Mouse (Mus musculus) liver, embryonic 15.5 days (tissue): ENCODE data around the gene Slc36a4. TPM values are rescaled to one million over a fixed set of nuclear protein-coding genes. Genes with fewer than 3 reads are reported as not detected.

Experiments used
- ATAC-seq: fragments of 200-750 bp; cut with Nextera tagmentation; 2 replicates; pipeline ENCODE4 v1.8.0; 2017; ENCODE audit warnings: moderate number of reproducible peaks, mild to moderate bottlenecking, moderate library complexity; ENCODE audit not compliant: insufficient read depth
- H3K27ac ChIP-seq: fragments of 300-500 bp; sonication (generic); replicated peaks from 2 replicates; pipeline ENCODE4 v1.5.1; 2015; ENCODE audit warnings: mild to moderate bottlenecking, inconsistent platforms
- H3K27me3 ChIP-seq: fragments of 300-500 bp; sonication (generic); 2 replicates; pipeline ENCODE4 v1.6.1; 2015; ENCODE audit warnings: mild to moderate bottlenecking, inconsistent platforms
- H3K36me3 ChIP-seq: fragments of 300-500 bp; sonication (generic); replicated peaks from 2 replicates; pipeline ENCODE4 v1.6.1; 2015; ENCODE audit warnings: moderate library complexity, mild to moderate bottlenecking, inconsistent platforms
- H3K4me1 ChIP-seq: fragments of 300-500 bp; sonication (generic); replicated peaks from 2 replicates; pipeline ENCODE4 v1.6.1; 2015; ENCODE audit warnings: inconsistent platforms
- H3K4me2 ChIP-seq: fragments of 300-500 bp; sonication (generic); 2 replicates; pipeline ENCODE4 v1.6.1; 2015; ENCODE audit warnings: moderate library complexity, mild to moderate bottlenecking, inconsistent platforms
- H3K4me3 ChIP-seq: fragments of 300-500 bp; sonication (generic); replicated peaks from 2 replicates; pipeline ENCODE4 v1.5.1; 2015; ENCODE audit warnings: mild to moderate bottlenecking, inconsistent platforms
- H3K9ac ChIP-seq: fragments of 300-500 bp; sonication (generic); 2 replicates; pipeline ENCODE4 v1.6.1; 2015; ENCODE audit warnings: moderate library complexity, mild to moderate bottlenecking, inconsistent platforms
- H3K9me3 ChIP-seq: fragments of 300-500 bp; sonication (generic); replicated peaks from 2 replicates; pipeline ENCODE4 v1.6.1; 2016; ENCODE audit warnings: inconsistent platforms
- WGBS: fragments of 180-500 bp; shearing (Covaris S2); methylation state at CpG from one replicate; pipeline ENCODE4 v1.1.7; 2015; ENCODE audit warnings: mixed read lengths; ENCODE audit not compliant: insufficient replicate concordance; 5-methylcytosine and 5-hydroxymethylcytosine counted together
- polyA plus RNA-seq: library from polyadenylated mRNA; unstranded; fragments of >200 nt; fragmentation: Nextera tagmentation; extraction: Ambion mirVana; gene quantifications from 2 replicates; pipeline ENCODE4 v1.2.1, GENCODE M21; 2015

Slc36a4 gene
- polyA plus RNA-seq: 1.5 and 1.6 TPM in 2 replicates

DNA sequence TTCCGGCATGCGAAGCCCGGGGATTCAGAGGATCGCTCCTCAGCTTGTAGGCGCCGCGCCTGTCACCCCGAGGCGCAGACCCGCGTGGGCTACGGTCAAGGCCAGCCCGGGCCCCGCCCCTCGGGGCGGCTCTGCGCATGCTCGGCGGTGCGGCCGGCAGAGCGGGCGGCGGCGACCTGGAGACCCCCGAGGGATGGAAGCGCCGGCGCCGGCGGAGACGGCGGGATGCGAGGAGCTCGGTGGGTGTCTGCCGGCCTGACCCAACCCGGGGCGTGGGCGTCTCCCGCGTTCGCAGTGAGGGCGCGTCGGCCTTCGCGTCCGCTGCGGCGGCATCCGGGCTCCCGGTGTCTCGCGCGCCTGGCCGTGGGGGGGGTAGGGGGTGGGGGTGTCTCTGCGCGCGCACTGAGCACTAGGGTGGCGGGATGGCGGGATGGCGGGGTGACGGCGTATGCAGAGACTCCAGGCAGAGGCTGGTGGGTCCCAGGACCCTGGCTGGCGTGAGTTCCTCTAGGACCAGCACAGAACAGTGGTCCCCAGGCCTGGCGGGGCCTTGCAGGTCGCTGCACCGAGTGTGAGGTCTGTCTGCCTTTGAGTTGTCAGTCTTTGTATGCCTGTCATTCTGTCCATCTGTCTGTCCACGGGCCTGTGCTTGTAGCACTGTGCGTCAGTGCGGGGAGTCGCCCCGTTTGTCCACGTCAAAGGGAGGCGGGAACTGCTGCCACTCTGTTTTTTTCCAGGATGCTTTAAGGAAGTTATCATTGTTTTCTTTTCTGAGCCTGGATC is at the start of gene Slc36a4:
Gene Slc36a4 (plus strand): TSS at position 140 of the 783 bp plus-strand sequence.
- Histone ChIP-seq H3K4me3 (peak within 1 kb of the TSS; percentile 62), H3K9me3 (no peaks in the 10 kb centered on the region), H3K27ac (0 out of 2 replicates have a peak within 1 kb of the TSS, but pooled peaks have one; percentile 33), H3K4me2 (peak within 1 kb of the TSS; percentile 77), H3K27me3 (peaks cover 22% of the 10 kb centered on the region), H3K36me3 (no peaks in the 10 kb centered on the region), H3K9ac (peak within 1 kb of the TSS; percentile 44; the same call in 1 of the 2 replicates), H3K4me1 (peaks cover 4% of the 10 kb centered on the region; the same call in 1 of the 2 replicates)
- WGBS: 1% methylated on average over 74 of the region's 75 CpGs
- ATAC-seq: peak; percentile 70

- H3K27ac ChIP-seq: no peak overlapping the region
- H3K27me3 ChIP-seq: no peaks in the 10 kb centered on the region
- no peak overlapping the region for H3K9ac ChIP-seq
- no peaks in the 10 kb centered on the region for H3K36me3 ChIP-seq
- ATAC-seq: no peak
- 66% methylated on average over 7 of the region's 7 CpGs for WGBS
- H3K4me1 ChIP-seq: no peaks in the 10 kb centered on the region
- H3K4me3 ChIP-seq: no peak overlapping the region
- no peaks in the 10 kb centered on the region for H3K9me3 ChIP-seq
- no peak overlapping the region for H3K4me2 ChIP-seq
These were observed 44.9 kb upstream of the Slc36a4 start for GRCm38 (mm10) chr9:15664606-15665005.

- Histone ChIP-seq H3K27me3 (no peaks in the 10 kb centered on the region), H3K4me1 (no peaks in the 10 kb centered on the region), H3K4me2 (no peak overlapping the region), H3K27ac (no peak overlapping the region), H3K4me3 (no peak overlapping the region), H3K9me3 (no peaks in the 10 kb centered on the region), H3K9ac (no peak overlapping the region), H3K36me3 (no peaks in the 10 kb centered on the region)
- 34% methylated on average over 3 of the region's 3 CpGs for WGBS
- ATAC-seq: no peak
These were observed 40.1 kb upstream of the Slc36a4 start for GRCm38 (mm10) chr9:15669452-15669851.

- no peak overlapping the region for H3K4me2 ChIP-seq
- no peaks in the 10 kb centered on the region for H3K36me3 ChIP-seq
- no peak overlapping the region for H3K9ac ChIP-seq
- H3K4me1 ChIP-seq: no peaks in the 10 kb centered on the region
- no peaks in the 10 kb centered on the region for H3K27me3 ChIP-seq
- no peak overlapping the region for H3K4me3 ChIP-seq
- ATAC-seq: no peak
- 50% methylated on average over 5 of the region's 5 CpGs for WGBS
- H3K27ac ChIP-seq: no peak overlapping the region
- no peaks in the 10 kb centered on the region for H3K9me3 ChIP-seq
These were observed 39.5 kb upstream of the Slc36a4 start for GRCm38 (mm10) chr9:15670002-15670527.

- Histone ChIP-seq H3K4me3 (no peak overlapping the region), H3K27ac (no peak overlapping the region), H3K27me3 (no peaks in the 10 kb centered on the region), H3K36me3 (no peaks in the 10 kb centered on the region), H3K4me2 (no peak overlapping the region), H3K4me1 (no peaks in the 10 kb centered on the region), H3K9ac (no peak overlapping the region), H3K9me3 (no peaks in the 10 kb centered on the region)
- WGBS: 9% methylated on average over 1 of the region's 1 CpGs
- ATAC-seq: no peak
These were observed 37.3 kb upstream of the Slc36a4 start for GRCm38 (mm10) chr9:15672251-15672650.

DNA sequence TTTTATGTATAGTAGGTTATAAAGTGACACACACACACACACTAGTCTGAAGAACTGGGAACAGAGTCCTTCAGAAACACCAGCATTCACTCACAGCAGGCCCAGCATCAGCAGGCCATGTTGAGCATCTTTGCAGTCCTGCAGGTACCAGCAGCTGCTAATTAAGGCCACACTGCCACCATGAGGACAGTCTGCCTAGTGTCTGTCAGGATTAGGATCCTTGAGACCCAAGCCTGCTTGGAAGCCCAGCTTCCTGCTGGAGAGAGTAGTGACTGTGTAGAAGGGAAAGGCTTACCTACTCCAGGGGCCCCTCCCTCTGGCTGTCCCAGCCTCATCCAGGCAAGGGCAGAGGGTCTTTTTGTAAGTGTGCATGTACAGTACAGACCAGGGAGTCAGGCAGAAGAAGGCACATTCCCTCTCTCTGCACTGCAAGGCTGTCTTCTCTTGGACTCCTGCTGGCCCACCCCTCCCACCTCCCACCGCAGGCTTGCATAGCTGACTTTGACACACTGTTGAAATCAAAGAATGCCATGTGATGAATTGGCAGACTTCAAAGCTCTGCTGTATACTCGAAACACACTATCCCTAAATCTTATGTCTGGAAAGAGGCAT is 27.6 kb upstream of the Slc36a4 start:
- H3K4me2 ChIP-seq: no peak overlapping the region
- no peaks in the 10 kb centered on the region for H3K9me3 ChIP-seq
- no peak overlapping the region for H3K4me3 ChIP-seq
- 33% methylated on average over 2 of the region's 2 CpGs for WGBS
- no peaks in the 10 kb centered on the region for H3K4me1 ChIP-seq
- no peaks in the 10 kb centered on the region for H3K36me3 ChIP-seq
- peak; percentile 28; the same call in 1 of the 2 replicates for ATAC-seq
- H3K27ac ChIP-seq: no peak overlapping the region
- H3K9ac ChIP-seq: no peak overlapping the region
- no peaks in the 10 kb centered on the region for H3K27me3 ChIP-seq

DNA sequence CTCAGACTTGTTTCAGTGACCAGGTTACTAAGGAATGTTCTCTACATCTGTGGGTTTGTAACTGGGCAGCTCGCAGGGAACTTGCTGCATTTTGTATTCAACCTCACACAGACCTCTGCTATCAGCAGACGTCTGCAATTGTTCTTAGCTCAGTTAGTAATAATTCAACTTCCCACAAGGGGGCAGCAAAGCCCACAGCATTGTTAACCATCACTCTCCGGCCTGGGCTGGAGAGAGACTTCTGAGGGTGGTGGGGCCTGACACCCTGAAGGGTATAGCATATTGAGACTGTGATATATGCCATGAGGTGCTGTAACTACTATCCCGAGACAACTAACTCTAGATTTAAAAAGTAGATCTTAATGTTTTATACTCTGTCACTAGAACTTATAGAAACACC is 24.3 kb upstream of the Slc36a4 start:
- Histone ChIP-seq H3K4me1 (no peaks in the 10 kb centered on the region), H3K27me3 (no peaks in the 10 kb centered on the region), H3K4me3 (no peak overlapping the region), H3K9ac (no peak overlapping the region), H3K36me3 (no peaks in the 10 kb centered on the region), H3K4me2 (no peak overlapping the region), H3K27ac (no peak overlapping the region), H3K9me3 (no peaks in the 10 kb centered on the region)
- ATAC-seq: no peak
- WGBS: 10% methylated on average over 4 of the region's 4 CpGs

DNA sequence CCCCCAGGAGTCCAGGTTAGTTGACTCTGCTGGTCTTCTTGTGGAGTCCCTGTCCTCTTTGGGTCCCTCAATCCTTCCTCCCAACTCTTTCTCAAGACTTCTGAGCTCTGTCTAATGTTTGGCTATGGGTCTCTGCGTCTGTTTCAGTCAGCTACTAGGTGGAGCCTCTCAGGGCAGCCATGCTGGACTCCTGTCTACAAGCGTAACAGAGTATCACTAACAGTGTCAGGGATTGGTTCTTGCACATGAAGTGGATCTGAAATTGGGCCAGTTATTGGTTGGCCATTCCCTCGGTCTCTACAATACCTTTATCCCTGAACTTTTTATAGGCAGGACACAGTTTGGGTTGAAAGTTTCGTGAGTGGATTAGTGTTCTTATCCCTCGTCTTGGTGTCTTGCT is 22.2 kb upstream of the Slc36a4 start:
- Histone ChIP-seq H3K9me3 (no peaks in the 10 kb centered on the region), H3K9ac (no peak overlapping the region), H3K4me1 (no peaks in the 10 kb centered on the region), H3K27ac (no peak overlapping the region), H3K4me2 (no peak overlapping the region), H3K36me3 (no peaks in the 10 kb centered on the region), H3K27me3 (no peaks in the 10 kb centered on the region), H3K4me3 (no peak overlapping the region)
- ATAC-seq: no peak
- 56% methylated on average over 5 of the region's 5 CpGs for WGBS

GRCm38 (mm10) chr9:15693847-15694246 is 15.7 kb upstream of the Slc36a4 start:
- H3K27me3 ChIP-seq: no peaks in the 10 kb centered on the region
- no peak overlapping the region for H3K9ac ChIP-seq
- 49% methylated on average over 4 of the region's 4 CpGs for WGBS

DNA sequence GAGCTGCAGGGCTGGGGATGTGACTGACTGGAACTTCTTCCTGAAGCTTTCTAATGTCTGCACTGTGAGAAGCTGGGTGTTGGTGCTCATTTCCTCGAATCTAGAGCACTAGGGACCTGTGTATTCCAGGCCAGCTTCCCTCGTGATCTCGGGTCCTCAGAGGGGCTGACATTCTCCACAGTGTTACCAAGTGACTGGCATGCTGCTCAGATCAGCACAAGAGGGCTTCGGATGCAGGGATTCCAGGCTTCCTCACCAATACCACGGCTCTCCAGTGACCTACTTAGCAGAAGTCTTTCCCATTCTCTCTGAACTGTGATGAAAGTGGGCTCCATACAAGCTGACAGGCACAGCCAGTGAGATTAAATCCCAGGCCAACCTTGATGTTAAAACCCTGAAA is 14.5 kb upstream of the Slc36a4 start:
- H3K27ac ChIP-seq: no peak overlapping the region
- no peaks in the 10 kb centered on the region for H3K9me3 ChIP-seq
- no peaks in the 10 kb centered on the region for H3K36me3 ChIP-seq
- H3K4me2 ChIP-seq: no peak overlapping the region
- 29% methylated on average over 5 of the region's 5 CpGs for WGBS
- no peak overlapping the region for H3K4me3 ChIP-seq
- H3K4me1 ChIP-seq: no peaks in the 10 kb centered on the region
- no peak for ATAC-seq
- no peak overlapping the region for H3K9ac ChIP-seq
- H3K27me3 ChIP-seq: no peaks in the 10 kb centered on the region

More at GRCm38 (mm10) chr9:15693847-15694246, 15.7 kb upstream of the Slc36a4 start:
- Histone ChIP-seq H3K36me3 (no peaks in the 10 kb centered on the region), H3K4me3 (no peak overlapping the region), H3K27ac (no peak overlapping the region), H3K9me3 (no peaks in the 10 kb centered on the region), H3K4me1 (no peaks in the 10 kb centered on the region), H3K4me2 (no peak overlapping the region)
- no peak for ATAC-seq

GRCm38 (mm10) chr9:15705706-15706105 is 3.8 kb upstream of the Slc36a4 start:
- Histone ChIP-seq H3K36me3 (no peaks in the 10 kb centered on the region), H3K4me3 (no peak overlapping the region), H3K9ac (no peak overlapping the region), H3K27me3 (peaks cover 17% of the 10 kb centered on the region; the same call in 1 of the 2 replicates), H3K4me1 (peaks cover 4% of the 10 kb centered on the region; the same call in 1 of the 2 replicates), H3K4me2 (no peak overlapping the region), H3K9me3 (no peaks in the 10 kb centered on the region), H3K27ac (no peak overlapping the region)
- ATAC-seq: no peak
- 40% methylated on average over 10 of the region's 10 CpGs for WGBS
